Mouse (Mus musculus): ENCODE measurements around the gene Rtn4rl1. TPM values are rescaled to one million over a fixed set of nuclear protein-coding genes. Genes with fewer than 3 reads are reported as not detected.
A peak's percentile ranks its signal among the peaks of the same experiment; 100 is the strongest.

The Rtn4rl1 gene
- polyA plus RNA-seq, 1 experiment from 2014 or later, result 4.2 TPM

DNA sequence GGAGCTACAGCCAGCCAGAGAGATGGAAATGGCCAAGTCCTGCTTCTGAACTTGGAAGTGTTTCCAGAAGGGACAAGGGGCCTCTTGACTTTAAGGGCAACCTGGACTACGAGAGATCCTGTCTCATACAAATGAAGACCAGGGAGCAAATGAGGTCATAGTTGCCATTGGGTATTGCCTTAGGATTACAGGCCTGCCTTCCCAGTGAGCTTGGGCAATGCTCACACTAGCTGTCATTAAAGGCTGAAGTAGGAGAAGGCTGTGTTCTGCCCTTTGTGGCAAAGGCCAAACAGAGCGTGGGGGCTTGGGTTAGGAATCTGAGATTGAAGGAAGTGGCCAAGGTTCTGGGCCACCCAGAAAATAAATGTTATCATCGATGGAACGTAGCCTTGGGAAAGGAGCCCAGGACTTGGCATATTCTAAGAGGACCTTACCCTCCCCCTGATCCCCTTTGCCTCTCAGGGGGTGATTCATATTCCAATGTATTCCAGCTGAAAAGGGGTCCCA lies 57.5 kb downstream of the Rtn4rl1 start:
- no peaks in the 10 kb centered on the region for H3K36me3 ChIP-seq (ENCODE audit: insufficient read depth, low read length)
- no peaks in the 10 kb centered on the region for H3K4me1 ChIP-seq (replicated peaks; ENCODE audit: insufficient read depth, low read length)
- H3K4me3 ChIP-seq (replicated peaks; ENCODE audit: low read depth, low read length), result no peak overlapping the region
- no peaks in the 10 kb centered on the region for H3K9me3 ChIP-seq (replicated peaks; ENCODE audit: low read length)
- H3K4me2 ChIP-seq (ENCODE audit: low read length), result no peak overlapping the region
- no peaks in the 10 kb centered on the region for H3K27me3 ChIP-seq (ENCODE audit: insufficient read depth, low read length)
- ATAC-seq (replicated peaks; ENCODE audit: low FRiP score, low read depth) (no peak), DNase-seq (ENCODE audit: low spot score) (no peak)
- TF ChIP-seq CTCF (IDR thresholded peaks at IDR 0.05; ENCODE audit: low read depth), result no peak
- no peak overlapping the region for H3K9ac ChIP-seq (ENCODE audit: low read depth, low read length)
- 75% methylated on average over 4 of the region's 4 CpGs for WGBS
- H3K27ac ChIP-seq, result no peak overlapping the region

DNA sequence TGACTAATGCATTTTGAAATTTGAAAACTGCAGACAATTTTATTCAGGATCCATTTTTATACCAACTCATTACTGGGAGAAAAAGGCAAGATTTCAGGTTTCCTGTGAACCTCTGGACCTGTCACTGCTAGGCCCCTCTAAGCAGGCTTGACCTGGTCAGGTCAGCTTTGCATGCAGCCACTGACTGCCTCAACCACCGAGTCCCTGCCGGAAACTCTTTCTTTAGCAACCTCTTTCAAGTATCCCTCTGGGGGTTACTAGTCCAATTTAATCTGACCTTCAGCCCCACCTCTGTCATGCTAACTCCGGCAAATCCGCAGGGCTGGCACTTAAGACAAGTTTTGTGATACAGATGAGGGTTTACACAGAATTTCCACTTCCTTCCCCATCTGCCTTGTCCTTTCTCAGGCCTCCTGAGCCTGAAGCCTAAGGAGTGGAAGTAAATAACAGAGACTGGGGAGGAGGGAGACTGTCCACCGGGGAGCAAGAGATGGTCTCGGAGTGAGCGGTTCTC lies 58.0 kb downstream of the Rtn4rl1 start:
- Histone ChIP-seq H3K4me1 (replicated peaks; ENCODE audit: insufficient read depth, low read length) (no peaks in the 10 kb centered on the region), H3K27me3 (ENCODE audit: insufficient read depth, low read length) (no peaks in the 10 kb centered on the region), H3K9ac (ENCODE audit: low read depth, low read length) (no peak overlapping the region), H3K4me3 (replicated peaks; ENCODE audit: low read depth, low read length) (no peak overlapping the region), H3K9me3 (replicated peaks; ENCODE audit: low read length) (no peaks in the 10 kb centered on the region), H3K36me3 (ENCODE audit: insufficient read depth, low read length) (no peaks in the 10 kb centered on the region), H3K4me2 (ENCODE audit: low read length) (no peak overlapping the region), H3K27ac (no peak overlapping the region)
- DNase-seq (ENCODE audit: low spot score), result no peak
- no peak for TF ChIP-seq CTCF (IDR thresholded peaks at IDR 0.05; ENCODE audit: low read depth)
- ATAC-seq (replicated peaks; ENCODE audit: low FRiP score, low read depth), result no peak
- 51% methylated on average over 7 of the region's 7 CpGs for WGBS

DNA sequence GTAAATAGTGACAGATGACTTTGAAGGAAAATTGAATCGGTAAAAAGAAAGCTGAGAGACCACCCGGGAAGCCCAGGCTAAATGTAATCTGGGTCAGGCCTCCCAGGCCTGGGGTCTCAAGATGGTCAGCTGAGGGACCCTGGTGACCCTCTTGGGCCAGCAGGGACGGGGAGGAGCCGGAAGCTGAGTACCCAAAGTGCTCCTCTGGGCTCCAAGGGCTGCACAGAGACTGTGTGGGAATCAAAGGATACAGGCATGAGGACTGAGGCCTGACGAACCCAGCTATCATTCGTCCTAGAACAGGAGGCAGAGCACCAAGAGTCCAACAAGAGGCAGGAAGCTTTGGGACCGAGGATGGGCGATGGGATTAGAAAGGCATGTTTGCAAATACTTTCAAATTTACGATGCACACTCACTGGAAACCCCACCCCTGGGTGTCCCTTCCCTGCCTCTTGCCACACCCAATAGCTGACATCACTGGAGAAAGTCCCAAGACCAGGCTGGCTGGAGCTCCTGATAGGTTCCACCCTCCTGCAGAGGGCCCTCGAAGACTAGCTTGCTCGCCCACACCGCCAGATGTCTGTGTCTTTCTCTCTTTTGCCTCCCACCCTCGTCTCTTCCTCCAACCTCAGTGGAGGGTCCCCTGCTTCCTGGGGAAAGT lies 60.8 kb downstream of the Rtn4rl1 start:
- H3K4me2 ChIP-seq (ENCODE audit: low read length), result no peak overlapping the region; the same call in 1 of the 2 replicates
- ATAC-seq (replicated peaks; ENCODE audit: low FRiP score, low read depth), result no peak; the same call in 1 of the 2 replicates
- no peaks in the 10 kb centered on the region for H3K36me3 ChIP-seq (ENCODE audit: insufficient read depth, low read length)
- H3K27ac ChIP-seq, result peak overlapping the region; percentile 44; the same call in 1 of the 2 replicates
- H3K9me3 ChIP-seq (replicated peaks; ENCODE audit: low read length), result no peaks in the 10 kb centered on the region
- no peaks in the 10 kb centered on the region for H3K27me3 ChIP-seq (ENCODE audit: insufficient read depth, low read length)
- no peaks in the 10 kb centered on the region for H3K4me1 ChIP-seq (replicated peaks; ENCODE audit: insufficient read depth, low read length)
- TF ChIP-seq CTCF (IDR thresholded peaks at IDR 0.05; ENCODE audit: low read depth), result peak; percentile 42
- 48% methylated on average over 13 of the region's 13 CpGs for WGBS
- H3K9ac ChIP-seq (ENCODE audit: low read depth, low read length), result no peak overlapping the region
- H3K4me3 ChIP-seq (replicated peaks; ENCODE audit: low read depth, low read length), result no peak overlapping the region
- DNase-seq (ENCODE audit: low spot score), result peak; percentile 70

DNA sequence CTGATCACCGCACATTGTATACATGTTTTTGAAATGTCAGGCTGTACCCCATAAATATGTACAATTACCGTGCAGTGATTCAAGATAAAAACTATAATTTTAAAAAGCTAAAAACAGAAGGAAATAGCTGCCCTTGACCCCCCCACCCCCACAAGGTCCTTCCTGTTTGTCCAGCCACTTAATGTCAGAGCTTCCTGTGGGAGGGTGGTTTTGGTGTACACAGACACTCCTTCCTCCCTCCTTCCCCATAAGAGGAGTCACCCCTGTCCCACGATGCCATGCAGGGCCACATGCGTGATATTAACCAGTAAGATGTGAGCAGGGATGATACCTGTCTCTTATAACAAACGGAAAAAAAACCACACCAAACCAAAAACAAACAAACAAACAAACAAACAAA lies 61.7 kb downstream of the Rtn4rl1 start:
- Histone ChIP-seq H3K9me3 (replicated peaks; ENCODE audit: low read length) (no peaks in the 10 kb centered on the region), H3K4me3 (replicated peaks; ENCODE audit: low read depth, low read length) (no peak overlapping the region), H3K4me1 (replicated peaks; ENCODE audit: insufficient read depth, low read length) (no peaks in the 10 kb centered on the region), H3K27ac (no peak overlapping the region; the same call in 1 of the 2 replicates), H3K9ac (ENCODE audit: low read depth, low read length) (no peak overlapping the region), H3K36me3 (ENCODE audit: insufficient read depth, low read length) (no peaks in the 10 kb centered on the region), H3K27me3 (ENCODE audit: insufficient read depth, low read length) (no peaks in the 10 kb centered on the region), H3K4me2 (ENCODE audit: low read length) (no peak overlapping the region)
- DNase-seq (ENCODE audit: low spot score), result no peak
- TF ChIP-seq CTCF (IDR thresholded peaks at IDR 0.05; ENCODE audit: low read depth), result no peak
- no peak for ATAC-seq (replicated peaks; ENCODE audit: low FRiP score, low read depth)
- 54% methylated on average over 5 of the region's 5 CpGs for WGBS

DNA sequence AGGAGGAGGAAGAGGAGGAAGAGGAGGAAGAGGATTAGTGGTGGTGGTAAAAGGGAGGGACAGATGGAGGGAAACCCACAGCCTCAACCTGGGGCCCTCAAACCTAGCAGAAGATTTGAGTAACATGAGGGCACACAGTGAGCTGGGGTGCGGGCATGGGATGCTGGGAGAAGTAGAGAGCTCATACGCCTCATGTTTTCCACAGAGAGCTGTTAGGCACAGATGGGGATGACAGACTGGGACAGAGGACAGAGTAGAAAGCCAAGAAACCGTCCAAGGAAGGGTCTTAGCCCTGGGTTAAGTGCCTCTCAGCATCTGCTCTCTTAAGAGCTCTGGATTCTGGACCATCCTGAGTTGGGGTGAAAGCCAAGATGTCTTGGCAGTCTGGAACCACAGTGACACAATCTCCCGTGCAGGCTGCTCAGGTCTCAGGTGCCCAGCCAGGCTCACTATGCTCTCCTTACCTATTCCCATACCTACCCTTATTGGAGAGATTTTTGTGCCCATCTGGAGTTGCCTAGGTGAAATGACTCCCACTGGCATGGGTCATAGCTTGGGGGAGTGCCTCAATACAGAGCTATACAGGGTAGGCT lies 63.6 kb downstream of the Rtn4rl1 start:
- H3K9ac ChIP-seq (ENCODE audit: low read depth, low read length), result no peak overlapping the region
- H3K9me3 ChIP-seq (replicated peaks; ENCODE audit: low read length), result no peaks in the 10 kb centered on the region
- no peak overlapping the region for H3K4me3 ChIP-seq (replicated peaks; ENCODE audit: low read depth, low read length)
- no peak overlapping the region for H3K4me2 ChIP-seq (ENCODE audit: low read length)
- H3K27me3 ChIP-seq (ENCODE audit: insufficient read depth, low read length), result no peaks in the 10 kb centered on the region
- peaks cover 9% of the 10 kb centered on the region; the same call in 1 of the 2 replicates for H3K4me1 ChIP-seq (replicated peaks; ENCODE audit: insufficient read depth, low read length)
- H3K27ac ChIP-seq, result no peak overlapping the region
- WGBS, result 75% methylated on average over 4 of the region's 4 CpGs
- H3K36me3 ChIP-seq (ENCODE audit: insufficient read depth, low read length), result no peaks in the 10 kb centered on the region
- ATAC-seq (replicated peaks; ENCODE audit: low FRiP score, low read depth) (no peak), DNase-seq (ENCODE audit: low spot score) (no peak)
- TF ChIP-seq CTCF (IDR thresholded peaks at IDR 0.05; ENCODE audit: low read depth), result no peak

DNA sequence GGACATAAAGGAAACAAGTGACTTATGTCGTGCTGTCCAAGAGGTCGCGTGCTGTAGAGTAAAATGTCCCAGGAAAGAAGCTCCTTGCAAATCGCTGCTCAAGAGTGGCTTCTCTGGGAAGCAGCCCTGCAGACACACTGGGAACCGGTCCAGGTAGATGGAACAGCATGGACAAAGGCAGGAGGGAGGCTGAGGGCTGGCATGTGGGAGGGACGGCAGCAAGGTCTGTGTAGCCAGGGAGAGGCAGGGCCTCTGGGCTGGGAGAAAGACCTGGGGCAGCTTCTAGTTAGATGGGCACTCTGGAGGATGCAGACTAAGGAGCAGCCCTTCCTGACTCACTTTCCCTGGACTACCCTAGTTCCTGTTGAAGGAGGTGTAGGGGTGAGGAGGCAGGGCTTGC lies 65.8 kb downstream of the Rtn4rl1 start:
- H3K9ac ChIP-seq (ENCODE audit: low read depth, low read length), result no peak overlapping the region
- DNase-seq (ENCODE audit: low spot score), result no peak
- H3K27ac ChIP-seq, result no peak overlapping the region
- H3K36me3 ChIP-seq (ENCODE audit: insufficient read depth, low read length), result no peaks in the 10 kb centered on the region
- WGBS, result 52% methylated on average over 6 of the region's 6 CpGs
- no peak for TF ChIP-seq CTCF (IDR thresholded peaks at IDR 0.05; ENCODE audit: low read depth)
- H3K4me2 ChIP-seq (ENCODE audit: low read length), result no peak overlapping the region
- no peaks in the 10 kb centered on the region for H3K9me3 ChIP-seq (replicated peaks; ENCODE audit: low read length)
- H3K4me3 ChIP-seq (replicated peaks; ENCODE audit: low read depth, low read length), result no peak overlapping the region
- H3K4me1 ChIP-seq (replicated peaks; ENCODE audit: insufficient read depth, low read length), result peaks cover 10% of the 10 kb centered on the region; the same call in 1 of the 2 replicates
- H3K27me3 ChIP-seq (ENCODE audit: insufficient read depth, low read length), result no peaks in the 10 kb centered on the region
- ATAC-seq (replicated peaks; ENCODE audit: low FRiP score, low read depth), result no peak
